In the genomic region with DNA sequence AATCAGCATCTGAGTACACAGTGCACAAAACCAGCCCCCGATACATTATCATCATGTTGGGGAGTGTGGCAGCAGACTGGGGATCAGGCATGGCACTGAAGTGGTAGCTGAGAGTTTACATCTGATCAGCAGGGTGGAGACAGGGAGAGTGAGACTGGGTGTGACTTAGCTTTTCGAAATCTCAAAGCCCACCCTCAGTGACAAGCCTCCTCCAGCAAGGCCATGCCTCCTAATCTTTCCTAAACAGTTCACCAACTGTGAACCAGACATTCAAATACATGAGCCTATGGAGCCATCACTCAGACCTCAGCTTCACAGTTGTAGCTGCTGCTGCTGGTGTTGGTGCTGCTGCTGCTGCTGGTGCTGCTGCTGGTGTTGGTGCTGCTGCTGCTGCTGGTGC, we compare ENCODE assay signal across 25 mouse cellular contexts. TPM values are rescaled to one million over a fixed set of nuclear protein-coding genes. Genes with fewer than 3 reads are reported as not detected.
DNase-seq lines count a peak whose midpoint lies in the region; ATAC-seq and TF ChIP-seq lines count a peak whose summit lies in the region.
"Had no signal": no experiment of that assay in that cellular context is flagged by ENCODE, and none has a peak within 500 bp of the region (broad histone marks: within the 10 kb centered on the region; RNA-seq: fewer than 3 reads in every experiment).

No protein-coding gene starts in this region.

- H3K9ac ChIP-seq in liver, embryonic 12.5 days, result no peak overlapping the region
- H3K9ac ChIP-seq in liver, postnatal 0 days (replicated peaks), result no peak overlapping the region
- H3K9ac ChIP-seq: embryonic facial prominence, embryonic 13.5 days; embryonic facial prominence, embryonic 15.5 days; forebrain, embryonic 12.5 days had no signal

- 52% methylated on average over 2 of the region's 2 CpGs for WGBS in liver, embryonic 12.5 days (ENCODE audit: insufficient replicate concordance)
- WGBS in liver, postnatal 0 days (ENCODE audit: insufficient replicate concordance), result 51% methylated on average over 2 of the region's 2 CpGs

- no peak overlapping the region for H3K4me3 ChIP-seq in liver, embryonic 12.5 days
- H3K4me3 ChIP-seq in liver, postnatal 0 days (ENCODE audit: low read depth, low read length), result no peak overlapping the region
- H3K4me3 ChIP-seq in testis, adult 2 months (ENCODE audit: control insufficient read depth, low read depth, low read length), result peak overlapping the region; percentile 16; the same call in 1 of the 2 replicates
- H3K4me3 ChIP-seq: embryonic facial prominence, embryonic 13.5 days; embryonic facial prominence, embryonic 15.5 days; erythroblast, embryonic 14.5 days; forebrain, embryonic 10.5 days; forebrain, embryonic 12.5 days had no signal

- H3K27me3 ChIP-seq in liver, embryonic 12.5 days (replicated peaks), result no peaks in the 10 kb centered on the region
- no peaks in the 10 kb centered on the region for H3K27me3 ChIP-seq in liver, postnatal 0 days (ENCODE audit: insufficient read depth, low read length)
- H3K27me3 ChIP-seq in testis, adult 2 months (ENCODE audit: control insufficient read depth, insufficient read depth, low read length), result no peaks in the 10 kb centered on the region
- H3K27me3 ChIP-seq: CH12.LX; embryonic facial prominence, embryonic 13.5 days; embryonic facial prominence, embryonic 15.5 days; forebrain, embryonic 12.5 days had no signal

- no peak overlapping the region for H3K27ac ChIP-seq in liver, embryonic 12.5 days
- H3K27ac ChIP-seq in liver, postnatal 0 days (ENCODE audit: low read depth), result no peak overlapping the region
- no peak overlapping the region for H3K27ac ChIP-seq in testis, adult 2 months (ENCODE audit: control insufficient read depth, insufficient read depth, low read depth, low read length)
- H3K27ac ChIP-seq: embryonic facial prominence, embryonic 13.5 days; embryonic facial prominence, embryonic 15.5 days; forebrain, embryonic 10.5 days; forebrain, embryonic 12.5 days had no signal

- TF ChIP-seq CTCF in liver, postnatal 0 days (IDR thresholded peaks at IDR 0.05; ENCODE audit: low read depth), result no peak
- no peak for TF ChIP-seq CTCF in testis, adult 2 months (IDR thresholded peaks at IDR 0.05; ENCODE audit: control insufficient read depth, insufficient read depth, insufficient replicate concordance, low read depth, low read length)

- no peak for TF ChIP-seq EP300 in liver, postnatal 0 days (IDR thresholded peaks at IDR 0.05; ENCODE audit: low read depth)

- no peaks in the 10 kb centered on the region for H3K9me3 ChIP-seq in liver, embryonic 12.5 days (replicated peaks)
- no peaks in the 10 kb centered on the region for H3K9me3 ChIP-seq in liver, postnatal 0 days (ENCODE audit: low read length)
- H3K9me3 ChIP-seq: embryonic facial prominence, embryonic 13.5 days; embryonic facial prominence, embryonic 15.5 days; forebrain, embryonic 10.5 days; forebrain, embryonic 12.5 days; G1E had no signal

- no peak for DNase-seq in liver, postnatal 0 days
- DNase-seq in testis, postnatal 10 days (ENCODE audit: low spot score), result no peak
- DNase-seq in urinary bladder, postnatal 36 days (ENCODE audit: low spot score in 2 of 2), result no peak
- DNase-seq: adrenal gland, adult 2 months; adrenal gland, postnatal 10 days; adrenal gland, postnatal 25 days; cerebellum, adult 11 months; cerebellum, adult 18-20 months; cerebellum, adult 8-10 months; cerebellum, adult 9-11 months; cerebellum, postnatal 14 days; cerebellum, postnatal 36 days; embryo, embryonic 11 days had no signal

- peaks cover 10% of the 10 kb centered on the region for H3K4me1 ChIP-seq in liver, embryonic 12.5 days
- H3K4me1 ChIP-seq in liver, postnatal 0 days (ENCODE audit: insufficient read depth), result peaks cover 2% of the 10 kb centered on the region; the same call in 1 of the 2 replicates
- peaks cover 4% of the 10 kb centered on the region for H3K4me1 ChIP-seq in testis, adult 2 months (ENCODE audit: control insufficient read depth, insufficient read depth, low read length)
- H3K4me1 ChIP-seq: embryonic facial prominence, embryonic 13.5 days; embryonic facial prominence, embryonic 15.5 days; forebrain, embryonic 12.5 days had no signal

- no peak for TF ChIP-seq POLR2A in testis, adult 2 months (IDR thresholded peaks at IDR 0.05; ENCODE audit: control insufficient read depth, low read depth, low read length)

- no peak overlapping the region for H3K4me2 ChIP-seq in liver, embryonic 12.5 days
- no peak overlapping the region for H3K4me2 ChIP-seq in liver, postnatal 0 days (ENCODE audit: low read depth, low read length)
- H3K4me2 ChIP-seq: embryonic facial prominence, embryonic 13.5 days; embryonic facial prominence, embryonic 15.5 days; forebrain, embryonic 12.5 days had no signal

- H3K36me3 ChIP-seq in liver, embryonic 12.5 days, result no peaks in the 10 kb centered on the region
- H3K36me3 ChIP-seq in liver, postnatal 0 days (replicated peaks; ENCODE audit: insufficient read depth, low read length), result no peaks in the 10 kb centered on the region
- no peaks in the 10 kb centered on the region for H3K36me3 ChIP-seq in testis, adult 2 months (ENCODE audit: control insufficient read depth, insufficient read depth, low read length)
- H3K36me3 ChIP-seq: embryonic facial prominence, embryonic 13.5 days; embryonic facial prominence, embryonic 15.5 days; G1E had no signal

- ATAC-seq in liver, embryonic 12.5 days, result 0 out of 2 replicates have a peak, but pooled peaks have one; percentile 27
- no peak for ATAC-seq in liver, postnatal 0 days
- ATAC-seq in megakaryocyte-erythroid progenitor cell, adult 5-6 weeks (replicated peaks; ENCODE audit: low FRiP score, low TSS enrichment, poor library complexity, severe bottlenecking), result peak; percentile 55; the same call in 1 of the 2 replicates
- ATAC-seq: forebrain, embryonic 14.5 days; forebrain, embryonic 16.5 days had no signal

RNA-seq across cellular contexts. Expression of a gene that starts 4.8 kb away (rescaled TPM):
- polyA plus RNA-seq in liver, embryonic 12.5 days (2016; fragmentation: Nextera tagmentation; extraction: Ambion mirVana), result 2.4 and 2.5 TPM in 2 replicates
- 0.98 and 1.1 TPM in 2 replicates for polyA plus RNA-seq in liver, postnatal 0 days (2015; fragmentation: Nextera tagmentation; extraction: Ambion mirVana)
- polyA plus RNA-seq in testis, adult 2 months (2012; rRNA removed), result 0.30 and 0.31 TPM in 2 replicates
- 1.8 and 6.5 TPM in 2 replicates for total RNA-seq in megakaryocyte-erythroid progenitor cell, adult 5-6 weeks (2014; fragmentation: Nextera tagmentation)
- 3.7 and 4.2 TPM in 2 replicates for total RNA-seq in megakaryocyte-erythroid progenitor cell, adult 5-6 weeks (2017)
- polyA plus RNA-seq: erythroblast, embryonic 14.5 days had no signal

RNA-seq across cellular contexts. Expression of a gene that starts 10.4 kb away (rescaled TPM):
- polyA plus RNA-seq in liver, embryonic 12.5 days (2016; fragmentation: Nextera tagmentation; extraction: Ambion mirVana), result 11.0 and 11.6 TPM in 2 replicates
- 8.7 and 10.1 TPM in 2 replicates for polyA plus RNA-seq in liver, postnatal 0 days (2015; fragmentation: Nextera tagmentation; extraction: Ambion mirVana)
- polyA plus RNA-seq in testis, adult 2 months (2012; rRNA removed), result 18.6 and 30.1 TPM in 2 replicates
- total RNA-seq in megakaryocyte-erythroid progenitor cell, adult 5-6 weeks (2014; fragmentation: Nextera tagmentation), result 6.9 and 14.9 TPM in 2 replicates
- total RNA-seq in megakaryocyte-erythroid progenitor cell, adult 5-6 weeks (2017), result 6.8 and 11.2 TPM in 2 replicates

RNA-seq across cellular contexts. Expression of a gene that starts 18.0 kb away (rescaled TPM):
- 1.7 and 1.8 TPM in 2 replicates for polyA plus RNA-seq in liver, embryonic 12.5 days (2016; fragmentation: Nextera tagmentation; extraction: Ambion mirVana)
- 1.9 and 2.6 TPM in 2 replicates for polyA plus RNA-seq in liver, postnatal 0 days (2015; fragmentation: Nextera tagmentation; extraction: Ambion mirVana)
- polyA plus RNA-seq in testis, adult 2 months (2012; rRNA removed), result 6.2 and 6.7 TPM in 2 replicates
- 3.1 and 8.6 TPM in 2 replicates for total RNA-seq in megakaryocyte-erythroid progenitor cell, adult 5-6 weeks (2014; fragmentation: Nextera tagmentation)
- total RNA-seq in megakaryocyte-erythroid progenitor cell, adult 5-6 weeks (2017), result 7.8 TPM in 2 replicates
- polyA plus RNA-seq: erythroblast, embryonic 14.5 days had no signal

RNA-seq across cellular contexts. Expression of a gene that starts 24.5 kb away (rescaled TPM):
- polyA plus RNA-seq in liver, embryonic 12.5 days (2016; fragmentation: Nextera tagmentation; extraction: Ambion mirVana), result 2.1 and 2.4 TPM in 2 replicates
- polyA plus RNA-seq in liver, postnatal 0 days (2015; fragmentation: Nextera tagmentation; extraction: Ambion mirVana), result 0.89 and 1.2 TPM in 2 replicates
- 0.32 and 0.37 TPM in 2 replicates for polyA plus RNA-seq in testis, adult 2 months (2012; rRNA removed)
- total RNA-seq in megakaryocyte-erythroid progenitor cell, adult 5-6 weeks (2014; fragmentation: Nextera tagmentation), result 2.3 and 4.0 TPM in 2 replicates
- total RNA-seq in megakaryocyte-erythroid progenitor cell, adult 5-6 weeks (2017), result 3.6 and 4.8 TPM in 2 replicates

RNA-seq across cellular contexts. Expression of a gene that starts 35.6 kb away (rescaled TPM):
- polyA plus RNA-seq in liver, embryonic 12.5 days (2016; fragmentation: Nextera tagmentation; extraction: Ambion mirVana), result 3.9 and 4.1 TPM in 2 replicates
- polyA plus RNA-seq in liver, postnatal 0 days (2015; fragmentation: Nextera tagmentation; extraction: Ambion mirVana), result 1.5 TPM in 2 replicates
- polyA plus RNA-seq in testis, adult 2 months (2012; rRNA removed), result 1.0 and 1.4 TPM in 2 replicates
- total RNA-seq in megakaryocyte-erythroid progenitor cell, adult 5-6 weeks (2014; fragmentation: Nextera tagmentation), result 7.7 and 8.3 TPM in 2 replicates
- 4.0 and 10.9 TPM in 2 replicates for total RNA-seq in megakaryocyte-erythroid progenitor cell, adult 5-6 weeks (2017)
